In the genomic region with DNA sequence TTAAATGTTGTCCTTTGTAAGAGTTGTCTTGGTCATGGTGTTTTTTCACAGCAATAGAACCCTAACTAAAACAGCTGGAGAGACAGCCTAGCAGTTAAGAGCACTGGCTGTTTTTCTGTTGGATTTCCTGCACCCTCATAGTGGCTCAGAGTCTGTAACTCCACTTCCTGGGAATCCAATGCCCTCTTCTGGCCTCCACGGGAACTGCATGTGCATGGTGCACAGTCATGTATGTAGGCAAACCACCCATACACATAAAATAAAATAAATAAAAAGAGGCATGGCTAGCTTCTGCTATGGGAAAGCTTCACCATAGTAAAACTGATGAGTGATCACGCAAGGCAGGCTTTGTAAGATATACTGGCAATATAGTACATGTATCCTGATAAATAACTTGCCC, we compare ENCODE assay signal across 8 mouse cellular contexts. TPM values are rescaled to one million over a fixed set of nuclear protein-coding genes. Genes with fewer than 3 reads are reported as not detected.
A peak's percentile ranks its signal among the peaks of the same experiment; 100 is the strongest.
DNase-seq lines count a peak whose midpoint lies in the region; ATAC-seq lines count a peak whose summit lies in the region.

No protein-coding gene starts in this region.

- no peaks in the 10 kb centered on the region for H3K9me3 ChIP-seq in forebrain, embryonic 13.5 days (replicated peaks)

- 0 out of 2 replicates have a peak, but pooled peaks cover 4% of the 10 kb centered on the region for H3K4me1 ChIP-seq in forebrain, embryonic 13.5 days

- no peak overlapping the region for H3K4me2 ChIP-seq in forebrain, embryonic 13.5 days

- no peak overlapping the region for H3K4me3 ChIP-seq in forebrain, embryonic 13.5 days

- ATAC-seq in forebrain, embryonic 13.5 days = no peak

- peak; percentile 60 for DNase-seq in gastrocnemius, postnatal 10 days
- DNase-seq in gastrocnemius, adult 8-10 months (ENCODE audit: low spot score in 2 of 2) = no peak
- DNase-seq in urinary bladder, postnatal 14 days (ENCODE audit: low spot score) = peak; percentile 63
- no peak for DNase-seq in urinary bladder, adult 2 months (ENCODE audit: low spot score)
- DNase-seq in embryo, embryonic 11 days = peak; percentile 35
- peak; percentile 61 to 67 for DNase-seq in lung, adult 18-20 months
- peak; percentile 69 to 78 for DNase-seq in spleen, postnatal 36 days (ENCODE audit: low spot score in 2 of 2)

- H3K27me3 ChIP-seq in forebrain, embryonic 13.5 days = 0 out of 2 replicates have a peak, but pooled peaks cover 2% of the 10 kb centered on the region

- 44% methylated on average over 2 of the region's 2 CpGs for WGBS in forebrain, embryonic 13.5 days

- no peak overlapping the region for H3K27ac ChIP-seq in forebrain, embryonic 13.5 days

- no peak overlapping the region for H3K9ac ChIP-seq in forebrain, embryonic 13.5 days

- H3K36me3 ChIP-seq in forebrain, embryonic 13.5 days (ENCODE audit: poor library complexity, severe bottlenecking) = no peaks in the 10 kb centered on the region

RNA-seq across cellular contexts. Expression of gene Tbc1d22a, which starts 9.0 kb away (rescaled TPM):
- total RNA-seq in gastrocnemius, postnatal 10 days (2021) = 10 to 100 TPM; 12.2 to 15.3 TPM
- total RNA-seq in gastrocnemius, adult 8-10 months (2022) = 10 to 100 TPM; 14.7 to 15.7 (median 15.3) TPM
- 19.0 and 21.0 TPM in 2 replicates for polyA plus RNA-seq in urinary bladder, adult 2 months (2012; rRNA removed)
- 10.1 and 10.7 TPM in 2 replicates for polyA plus RNA-seq in forebrain, embryonic 13.5 days (2015; fragmentation: Nextera tagmentation; extraction: Ambion mirVana)

RNA-seq across cellular contexts. Expression of gene Cerk, which starts 19.4 kb away (rescaled TPM):
- 1 to 10 TPM; 8.0 to 9.5 TPM for total RNA-seq in gastrocnemius, postnatal 10 days (2021)
- total RNA-seq in gastrocnemius, adult 8-10 months (2022) = 1 to 10 TPM; 3.2 to 4.4 (median 3.8) TPM
- 10.9 and 12.1 TPM in 2 replicates for polyA plus RNA-seq in urinary bladder, adult 2 months (2012; rRNA removed)
- polyA plus RNA-seq in forebrain, embryonic 13.5 days (2015; fragmentation: Nextera tagmentation; extraction: Ambion mirVana) = 19.0 and 20.0 TPM in 2 replicates

Comparison
In these comparisons a context has a peak if more than half of its experiments do, and no peak if none do; other contexts are left out.
1. DNase-seq: peak in gastrocnemius, postnatal 10 days (single experiment), urinary bladder, postnatal 14 days (single experiment), embryo, embryonic 11 days (single experiment), lung, adult 18-20 months (2 of 2) and spleen, postnatal 36 days (2 of 2); none in gastrocnemius, adult 8-10 months (0 of 2) and urinary bladder, adult 2 months (single experiment).